Mouse (Mus musculus): ENCODE measurements around the gene Cdyl2.

The Cdyl2 gene

GRCm38 (mm10) chr8:116671543-116671942 lies 61.2 kb downstream of the Cdyl2 start:
- ATAC-seq (ENCODE audit: low TSS enrichment): no peak

- ATAC-seq (ENCODE audit: low TSS enrichment): no peak
Measured at GRCm38 (mm10) chr8:116670604-116671003, 62.2 kb downstream of the Cdyl2 start.

DNA sequence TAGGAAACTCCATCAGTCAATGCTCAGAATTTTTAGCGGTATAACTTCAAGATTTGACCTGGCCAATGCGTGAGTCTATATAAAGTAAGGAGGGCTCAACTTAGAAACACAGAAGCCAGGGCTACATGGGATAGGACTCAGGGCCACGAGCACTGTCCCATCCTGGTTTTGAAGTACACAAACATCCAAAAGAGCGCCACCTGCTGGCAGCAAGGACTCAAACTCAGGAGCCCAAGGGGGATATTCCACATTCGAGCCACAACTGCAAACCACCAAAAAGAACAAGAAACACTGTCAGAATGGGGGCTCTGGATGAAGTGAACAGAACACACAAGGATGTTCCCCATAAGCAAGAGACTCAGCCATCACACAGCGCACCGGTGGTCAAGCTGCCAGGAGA lies 63.8 kb downstream of the Cdyl2 start:
- ATAC-seq (ENCODE audit: low TSS enrichment): no peak

- no peak for ATAC-seq (ENCODE audit: low TSS enrichment)
Measured at GRCm38 (mm10) chr8:116666781-116667325, 65.9 kb downstream of the Cdyl2 start.

- no peak for ATAC-seq (ENCODE audit: low TSS enrichment)
Measured at GRCm38 (mm10) chr8:116661521-116661920, 71.3 kb downstream of the Cdyl2 start.

GRCm38 (mm10) chr8:116656811-116657210 lies 76.0 kb downstream of the Cdyl2 start:
- ATAC-seq (ENCODE audit: low TSS enrichment): no peak

DNA sequence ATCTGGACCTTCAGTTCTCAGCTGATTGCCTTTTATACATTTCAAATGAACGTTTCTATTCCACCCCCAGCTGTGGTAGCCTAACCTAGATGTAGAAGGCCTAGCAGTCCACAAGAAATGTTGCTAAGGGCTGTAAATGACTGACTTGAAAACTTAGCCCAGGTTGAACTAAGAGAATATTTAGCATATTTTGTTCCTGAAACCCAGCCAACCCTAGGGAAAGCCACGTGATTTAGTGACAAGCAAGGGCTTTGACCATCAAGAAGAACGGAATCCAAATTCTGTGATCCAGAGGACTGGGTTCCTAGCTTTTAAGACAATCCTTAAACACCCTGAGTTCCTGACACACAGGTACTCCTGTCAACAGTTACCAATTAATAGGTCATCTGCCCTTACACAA lies 77.9 kb downstream of the Cdyl2 start:
- no peak for ATAC-seq (ENCODE audit: low TSS enrichment)

DNA sequence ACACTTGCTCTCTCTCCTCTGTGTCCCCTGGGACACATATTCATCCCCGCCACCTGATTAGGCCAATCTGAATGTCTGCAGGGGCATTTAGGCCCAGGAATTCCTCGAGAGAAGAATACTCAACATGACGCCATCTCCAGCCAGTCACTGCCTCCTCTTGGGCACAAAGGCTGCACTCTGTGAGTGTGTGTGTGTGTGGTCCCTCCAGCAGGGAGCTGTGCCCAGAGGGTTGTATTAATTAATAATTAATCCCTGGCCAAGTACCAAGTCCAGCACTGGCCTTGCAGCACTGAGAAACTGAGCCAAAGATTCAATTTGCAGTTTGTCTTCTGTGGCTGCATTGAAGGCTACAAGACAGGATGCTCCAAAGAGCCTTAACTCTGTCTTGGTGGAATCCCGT lies 79.8 kb downstream of the Cdyl2 start:
- no peak for ATAC-seq (ENCODE audit: low TSS enrichment)

- ATAC-seq (ENCODE audit: low TSS enrichment): peak; percentile 58
Measured at GRCm38 (mm10) chr8:116649975-116650725, 82.6 kb downstream of the Cdyl2 start.

GRCm38 (mm10) chr8:116645376-116645775 lies 87.4 kb downstream of the Cdyl2 start:
- ATAC-seq (ENCODE audit: low TSS enrichment): no peak

GRCm38 (mm10) chr8:116640925-116641324 lies 91.9 kb downstream of the Cdyl2 start:
- ATAC-seq (ENCODE audit: low TSS enrichment): no peak

DNA sequence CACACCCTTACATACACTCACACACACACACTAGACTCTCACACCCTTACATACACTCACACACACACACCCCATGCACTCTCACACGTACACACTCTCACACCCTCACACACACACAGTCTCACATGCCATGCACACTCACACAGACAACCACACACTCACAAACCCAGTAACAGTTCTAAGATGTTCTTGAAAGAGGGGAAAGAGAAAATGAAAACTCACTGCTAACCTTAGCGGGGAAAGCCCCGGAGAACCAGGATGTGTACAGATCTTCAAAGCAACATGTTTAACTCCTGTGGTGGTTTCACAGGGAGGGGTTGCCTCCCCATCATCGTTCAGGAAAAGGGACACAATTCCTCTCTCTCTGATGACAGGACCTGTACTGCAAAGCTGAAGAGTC lies 94.8 kb downstream of the Cdyl2 start:
- no peak for ATAC-seq (ENCODE audit: low TSS enrichment)

- ATAC-seq (ENCODE audit: low TSS enrichment): no peak
Measured at GRCm38 (mm10) chr8:116637193-116637592, 95.6 kb downstream of the Cdyl2 start.

- no peak for ATAC-seq (ENCODE audit: low TSS enrichment)
Measured at GRCm38 (mm10) chr8:116636396-116636795, 96.4 kb downstream of the Cdyl2 start.

DNA sequence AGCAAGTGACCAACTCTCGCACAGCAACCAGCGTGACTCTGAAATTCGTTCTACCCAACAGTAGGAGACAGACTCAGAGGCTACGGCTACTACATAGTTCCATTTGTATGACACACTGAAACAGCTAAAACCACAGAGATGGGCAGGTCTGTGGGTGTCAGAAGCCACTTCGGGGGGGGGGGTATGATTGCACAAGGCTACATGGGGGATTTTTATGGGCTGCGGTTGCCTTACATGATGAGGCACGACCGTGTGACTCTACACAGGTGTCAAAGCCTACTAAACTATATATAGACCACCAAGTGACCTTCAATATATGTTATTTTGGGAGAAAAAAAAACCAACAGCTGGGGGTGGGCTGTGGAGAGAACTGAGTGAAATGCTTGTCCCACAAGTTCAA lies 96.8 kb downstream of the Cdyl2 start:
- ATAC-seq (ENCODE audit: low TSS enrichment): no peak

GRCm38 (mm10) chr8:116635261-116635660 lies 97.5 kb downstream of the Cdyl2 start:
- ATAC-seq (ENCODE audit: low TSS enrichment): no peak

DNA sequence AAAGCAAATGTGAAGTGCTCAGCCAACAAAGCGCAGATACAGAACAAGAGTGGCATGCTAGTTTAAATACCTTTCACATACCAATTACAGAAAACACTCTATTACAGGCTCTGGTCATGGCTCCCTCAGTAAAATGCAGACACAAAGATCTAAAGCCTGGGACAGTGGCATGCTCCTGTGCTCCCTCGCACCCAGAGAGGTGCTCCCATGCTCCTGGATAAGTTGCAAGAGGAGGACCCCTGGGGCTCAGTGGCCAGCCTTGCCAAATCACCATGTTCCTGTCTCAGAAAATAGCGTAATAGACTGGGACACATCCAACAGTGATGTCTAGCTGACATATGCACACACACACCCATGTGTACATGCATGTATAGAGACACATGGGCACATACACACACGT lies 98.4 kb downstream of the Cdyl2 start:
- no peak for ATAC-seq (ENCODE audit: low TSS enrichment)

GRCm38 (mm10) chr8:116633470-116634150 lies 99.2 kb downstream of the Cdyl2 start:
- no peak for ATAC-seq (ENCODE audit: low TSS enrichment)

- ATAC-seq (ENCODE audit: low TSS enrichment): no peak
Measured at GRCm38 (mm10) chr8:116630066-116630465, 102.7 kb downstream of the Cdyl2 start.

DNA sequence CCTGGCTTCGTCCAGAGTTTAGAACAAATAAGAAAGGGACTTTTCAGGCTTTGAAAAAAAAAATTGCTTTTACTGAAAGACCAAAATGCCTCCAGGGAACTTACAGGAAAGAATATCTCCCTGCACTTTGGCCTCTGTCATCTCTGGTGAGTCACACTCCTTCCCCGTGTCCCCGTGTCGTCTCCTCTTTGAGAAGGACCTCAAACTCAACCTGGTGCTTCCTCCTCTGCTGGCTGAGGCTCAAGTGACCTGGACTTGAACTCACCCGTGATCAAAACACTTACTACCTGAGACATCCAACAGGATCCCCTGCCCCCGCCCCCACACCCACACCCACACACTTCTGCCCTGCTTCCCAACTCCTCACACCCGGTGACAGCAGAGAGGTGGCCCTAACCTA lies 103.8 kb downstream of the Cdyl2 start:
- ATAC-seq (ENCODE audit: low TSS enrichment): no peak

DNA sequence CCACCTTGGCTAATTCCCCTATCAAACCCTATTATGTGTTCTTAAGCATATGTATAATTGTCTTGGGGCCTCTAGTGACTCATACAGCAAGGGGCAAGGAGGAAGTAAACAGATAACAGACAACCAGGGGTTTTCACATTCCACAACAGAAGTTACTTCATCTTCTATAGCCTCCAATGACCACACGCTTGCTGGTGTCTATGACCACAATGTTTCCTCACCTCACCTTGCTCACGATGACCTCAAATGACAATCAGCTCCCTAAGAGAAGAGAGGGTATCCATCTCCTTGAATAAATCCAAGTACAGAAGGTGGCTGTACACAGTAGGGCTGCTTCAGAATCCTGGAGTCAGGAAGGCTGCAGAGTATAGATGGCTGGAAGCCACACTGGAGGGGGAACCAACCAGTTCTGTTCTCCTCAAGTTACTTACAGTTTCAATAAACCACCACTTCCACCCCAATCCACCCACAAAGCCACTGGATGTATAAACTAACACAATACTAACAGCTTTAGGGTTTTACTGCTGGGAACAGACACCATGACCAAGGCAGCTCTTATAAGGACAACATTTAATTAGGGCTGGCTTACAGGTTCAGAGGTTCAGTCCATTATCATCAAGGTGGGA lies 104.8 kb downstream of the Cdyl2 start:
- no peak for ATAC-seq (ENCODE audit: low TSS enrichment)

- no peak for ATAC-seq (ENCODE audit: low TSS enrichment)
Measured at GRCm38 (mm10) chr8:116623591-116623990, 109.2 kb downstream of the Cdyl2 start.

DNA sequence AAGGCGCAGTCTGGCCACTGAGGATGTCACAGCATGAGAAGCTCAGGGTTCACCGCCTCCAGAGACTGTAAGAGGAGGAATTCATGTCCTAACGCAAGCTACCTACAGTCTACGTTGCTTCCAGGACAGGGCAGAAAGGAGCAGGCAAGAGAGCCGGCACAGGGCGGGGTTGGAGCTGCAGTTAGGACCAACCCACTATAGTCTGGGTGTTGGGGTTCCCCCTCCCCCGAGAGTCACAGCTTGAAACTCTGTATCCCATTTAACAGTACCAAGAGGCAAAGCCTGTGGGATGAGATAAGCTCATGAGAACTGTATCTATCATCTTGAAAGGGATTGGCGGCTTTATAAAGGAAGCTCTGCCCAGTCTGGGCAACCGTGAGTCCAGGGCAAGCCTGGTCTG lies 110.5 kb downstream of the Cdyl2 start:
- ATAC-seq (ENCODE audit: low TSS enrichment): no peak
